Mouse (Mus musculus) NIH3T3 (cell line): Measurements from ENCODE around the gene Hmga1b.
"Not testable (repeated sequence)": the region's sequence is repeated elsewhere in the genome, so short reads cannot be mapped to it uniquely, and the experiment has no call there.

Source experiments
- DNase-seq: peaks from one replicate; pipeline ENCODE4 v3.0.0-alpha.2; 2012; ENCODE audit warnings: low read depth

Gene Hmga1b

DNA sequence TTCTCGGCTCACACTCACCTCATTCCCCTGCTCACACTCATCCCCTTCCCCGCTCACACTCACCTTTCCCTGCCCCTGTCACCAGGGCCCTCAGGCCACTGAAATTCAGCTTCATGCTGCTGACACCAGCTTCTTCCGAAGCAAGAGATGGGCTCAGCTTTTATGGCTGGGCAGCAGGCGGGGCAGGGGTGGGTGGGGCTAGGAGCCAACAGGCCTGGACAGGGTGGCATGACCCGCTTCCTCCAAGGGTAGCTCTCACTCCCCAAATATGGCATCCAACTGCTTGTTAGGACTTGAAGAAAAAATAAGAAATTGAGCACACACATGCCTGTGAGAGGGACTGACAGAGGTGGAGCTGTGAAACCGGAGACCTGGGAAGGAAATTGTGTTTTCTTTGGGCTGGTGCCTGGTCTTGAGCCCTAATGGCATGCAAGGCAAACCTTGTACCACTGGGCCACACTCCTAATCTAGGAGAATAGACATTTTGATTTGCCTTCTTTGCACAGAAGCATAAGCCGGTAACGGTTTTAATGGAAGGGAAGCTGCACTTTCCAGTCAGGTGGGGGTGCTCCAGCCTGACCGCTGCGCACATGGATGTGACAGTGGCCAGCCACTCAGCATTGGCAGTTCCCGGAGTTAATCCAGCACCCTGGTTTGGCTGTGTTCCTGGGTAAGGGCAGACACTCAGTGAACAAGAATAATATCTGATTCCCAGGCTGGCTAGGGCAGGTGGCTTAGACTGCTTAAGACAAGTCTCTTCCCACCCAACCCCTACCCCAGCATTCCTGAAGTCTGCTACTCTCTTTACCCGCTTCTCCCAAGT lies 30.5 kb upstream of the Hmga1b start, which contains the start of gene Cbr2:
TSS of gene Cbr2 (minus strand) at position 257 of the 823 bp plus-strand sequence.
- peak; percentile 83 for DNase-seq

DNA sequence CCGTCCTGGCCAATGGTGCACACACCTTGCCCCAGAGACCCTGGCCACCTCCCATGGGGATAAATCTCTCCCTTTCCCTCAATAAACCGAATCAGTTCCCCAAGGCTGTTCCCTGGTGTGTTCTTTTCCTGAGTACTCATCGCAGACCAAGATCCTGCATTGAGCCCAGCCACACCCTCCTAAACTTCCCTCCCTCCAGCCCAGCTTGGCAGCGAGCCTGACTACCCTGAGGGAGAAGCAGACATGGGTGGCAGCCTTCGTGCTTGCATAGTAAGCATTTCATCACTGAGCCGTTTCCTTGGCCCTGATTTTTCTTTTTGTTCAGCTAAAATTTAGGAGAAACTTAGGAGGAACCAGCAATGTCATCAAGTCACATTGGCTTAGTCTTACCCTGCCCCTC lies 29.1 kb upstream of the Hmga1b start:
- DNase-seq: peak; percentile 90

GRCm38 (mm10) chr11:120736424-120736823 lies 26.2 kb upstream of the Hmga1b start:
- no peak for DNase-seq

GRCm38 (mm10) chr11:120740981-120741380 lies 21.6 kb upstream of the Hmga1b start:
- no peak for DNase-seq

DNA sequence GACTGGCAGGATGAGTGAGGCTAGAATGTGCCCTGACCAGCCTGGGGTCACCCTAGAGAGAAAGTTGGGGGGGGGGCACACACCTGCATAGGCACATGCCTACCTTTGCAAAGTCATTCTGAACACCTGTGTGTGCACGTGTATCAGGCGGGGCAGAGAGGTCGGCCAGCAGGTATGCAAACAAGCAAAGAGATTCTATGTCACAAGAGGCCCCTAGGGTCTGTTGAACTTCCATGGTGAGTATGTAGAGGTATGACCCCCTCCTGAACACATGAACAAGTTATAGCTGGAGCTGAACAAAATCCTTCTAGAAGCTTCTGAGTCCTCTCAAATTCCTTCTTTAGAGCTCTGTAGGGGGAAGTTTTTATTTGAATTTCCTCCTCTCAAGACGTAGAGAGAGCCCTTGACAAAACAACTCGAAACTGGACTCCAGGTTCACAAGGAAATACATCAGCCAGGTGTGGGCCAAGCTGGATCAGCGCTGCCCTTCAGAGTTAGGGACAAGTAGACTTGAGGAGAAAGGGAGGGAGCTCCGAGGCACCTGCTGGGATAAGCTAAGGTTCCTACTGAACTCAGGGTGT lies 18.4 kb upstream of the Hmga1b start:
- no peak for DNase-seq

DNA sequence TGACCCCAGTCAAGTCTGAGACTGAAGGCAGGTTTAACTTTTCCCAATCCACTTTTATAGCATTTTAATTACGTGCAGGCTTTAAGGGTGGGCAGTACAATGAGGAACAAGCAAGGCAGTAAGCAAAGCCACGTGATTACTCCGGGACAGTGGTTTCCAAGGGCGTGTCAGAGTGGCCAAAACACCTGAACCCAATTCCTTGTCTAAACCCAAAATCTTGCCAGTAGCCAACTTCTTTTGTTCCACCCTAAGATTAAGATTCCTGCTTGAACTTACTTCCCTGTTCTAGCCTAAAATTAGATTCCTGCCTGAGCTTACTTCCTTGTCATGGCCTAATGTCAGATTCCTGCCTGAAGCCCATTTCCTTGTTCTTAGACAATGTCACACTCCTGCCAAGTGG lies 14.6 kb upstream of the Hmga1b start:
- no peak for DNase-seq

GRCm38 (mm10) chr11:120749430-120749829 lies 13.2 kb upstream of the Hmga1b start:
- DNase-seq: peak; percentile 45

GRCm38 (mm10) chr11:120751606-120752005 lies 11.0 kb upstream of the Hmga1b start:
- no peak for DNase-seq

GRCm38 (mm10) chr11:120760236-120760635 lies 2.4 kb upstream of the Hmga1b start:
- no peak for DNase-seq

DNA sequence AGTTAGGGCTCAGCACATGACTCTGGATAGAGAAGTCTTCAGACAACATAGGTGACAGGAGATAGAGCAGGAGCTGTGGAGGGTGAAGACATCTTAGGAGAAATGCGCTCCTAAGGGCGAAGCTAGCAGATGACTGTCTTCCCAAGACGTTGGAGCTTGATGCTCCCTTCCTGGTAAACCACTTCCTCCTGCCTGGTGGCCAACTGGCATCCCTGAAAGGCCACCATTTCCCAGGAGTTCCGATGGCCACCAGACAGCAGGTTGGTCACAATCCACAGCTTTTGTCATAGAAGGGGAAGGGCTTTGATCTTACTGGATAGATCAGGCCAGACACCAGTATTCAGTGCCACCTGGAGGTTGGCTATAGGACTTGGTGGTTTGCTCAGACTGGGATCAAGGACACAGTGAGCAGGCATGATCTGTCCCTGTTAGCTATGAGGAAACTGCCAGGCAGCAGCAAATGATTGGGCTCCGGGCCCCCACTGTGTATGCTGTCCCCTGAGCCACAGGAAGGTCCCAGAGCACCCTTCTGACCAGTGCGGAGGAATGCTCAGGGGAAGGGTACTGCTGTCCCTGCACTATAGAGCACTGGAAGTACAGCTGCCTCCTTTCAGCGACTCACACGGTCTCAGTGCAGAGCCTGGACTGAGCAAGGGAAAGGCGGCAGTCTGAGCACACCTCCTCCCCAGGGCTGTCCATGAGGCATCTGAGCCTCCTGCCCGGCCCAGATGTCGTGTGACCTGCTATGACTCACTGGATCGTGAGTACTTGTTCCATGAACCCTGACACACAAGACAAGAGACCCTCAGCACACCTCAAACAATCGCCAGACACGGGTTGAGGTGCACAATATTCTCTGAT lies 553 bp upstream of the Hmga1b start:
- DNase-seq: peak; percentile 52

DNA sequence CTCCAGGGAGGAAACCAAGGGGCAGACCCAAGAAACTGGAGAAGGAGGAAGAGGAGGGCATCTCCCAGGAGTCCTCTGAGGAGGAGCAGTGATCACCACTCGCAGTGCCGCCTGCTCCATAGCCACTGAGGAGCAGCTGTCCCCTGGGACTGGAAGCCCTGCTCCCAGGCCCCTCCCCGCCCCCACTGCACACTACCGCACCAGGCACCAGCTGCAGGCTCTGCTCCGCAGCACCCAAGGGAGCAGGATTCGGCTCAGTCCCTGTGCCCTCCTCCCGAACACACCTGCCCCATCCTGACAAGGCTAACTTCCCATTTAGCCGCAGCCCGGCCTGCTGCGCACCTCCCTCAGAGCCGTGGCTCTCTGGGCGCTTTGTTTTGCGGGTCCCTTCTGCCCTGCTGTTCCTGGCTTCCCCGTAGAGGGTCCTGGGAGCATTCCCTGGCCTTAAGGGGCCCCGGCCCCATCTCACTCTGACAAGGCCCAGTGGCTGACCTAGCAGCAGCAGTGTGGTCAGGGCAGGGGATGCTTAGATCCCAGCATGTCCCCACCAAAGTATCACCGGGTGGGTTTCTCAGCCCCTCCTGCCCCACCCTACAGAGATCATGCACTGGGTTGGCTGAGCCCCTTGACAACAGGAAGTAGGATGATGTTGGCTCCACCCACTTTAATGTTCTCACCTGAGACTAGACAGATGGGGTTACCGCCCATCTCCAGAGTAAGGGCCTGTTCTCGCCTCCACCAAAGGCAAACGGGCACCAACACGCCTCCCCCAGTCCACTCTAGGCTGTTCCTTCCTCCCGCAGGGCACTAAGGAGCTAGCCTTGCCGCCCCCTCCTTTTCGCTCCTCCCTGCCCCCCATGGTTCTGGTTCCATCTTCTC lies 766 bp downstream of the Hmga1b start:
- DNase-seq: not testable (repeated sequence)

GRCm38 (mm10) chr11:120767023-120767422 lies 4.4 kb downstream of the Hmga1b start:
- DNase-seq: not testable (repeated sequence)

DNA sequence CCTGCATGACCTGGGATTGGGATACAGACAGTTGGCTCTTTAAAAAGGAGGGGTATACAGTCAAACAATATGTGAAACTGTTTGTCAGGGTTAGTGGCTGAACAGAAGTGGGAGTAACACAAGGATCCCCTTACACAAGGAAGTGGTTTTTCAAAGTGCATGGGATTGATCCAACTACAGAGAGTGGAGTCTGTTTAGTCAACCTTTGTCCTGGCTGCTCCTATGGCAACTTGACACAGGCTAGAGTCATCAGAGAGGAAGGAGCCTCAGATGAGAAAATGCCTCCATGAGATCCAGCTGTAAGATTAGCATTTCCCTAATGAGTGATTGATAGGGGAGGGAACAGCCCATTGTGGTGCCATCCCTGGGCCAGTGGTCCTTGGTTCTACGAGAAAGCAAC lies 5.6 kb downstream of the Hmga1b start:
- no peak for DNase-seq

GRCm38 (mm10) chr11:120772749-120773148 lies 10.2 kb downstream of the Hmga1b start:
- no peak for DNase-seq

DNA sequence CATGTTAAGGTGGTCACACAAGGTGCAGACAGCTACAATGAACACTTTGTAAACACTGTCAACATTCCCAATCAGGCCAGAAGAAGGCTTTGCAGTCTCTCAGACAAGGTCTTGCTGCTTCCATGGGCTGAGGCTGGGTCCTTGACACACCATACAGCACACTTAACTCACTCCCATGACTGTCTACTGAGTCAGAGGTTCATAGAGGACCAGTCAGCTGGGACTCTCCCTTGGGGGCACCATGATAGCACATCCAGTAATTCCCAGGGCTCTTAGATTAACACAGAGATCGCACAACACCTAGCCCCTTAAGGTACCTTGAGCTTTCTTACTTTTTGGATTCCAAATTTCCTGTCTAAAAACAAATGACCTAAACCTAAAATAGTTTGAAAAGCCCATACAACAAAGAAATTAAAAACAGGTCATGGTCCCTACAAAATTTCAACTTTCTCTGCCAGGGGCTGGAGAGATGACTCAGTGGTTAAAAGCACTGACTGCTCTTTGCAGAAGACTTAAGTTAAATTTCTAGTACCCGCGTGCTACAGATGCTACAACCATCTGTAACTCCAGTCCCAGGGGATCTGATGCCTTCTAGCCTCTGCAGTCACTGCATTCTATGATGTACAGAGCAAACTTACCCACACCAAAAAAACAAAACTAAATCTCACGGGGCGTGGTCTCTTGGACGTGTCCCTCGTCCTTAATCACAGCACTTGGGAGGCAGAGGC lies 11.0 kb downstream of the Hmga1b start:
- DNase-seq: peak; percentile 53

DNA sequence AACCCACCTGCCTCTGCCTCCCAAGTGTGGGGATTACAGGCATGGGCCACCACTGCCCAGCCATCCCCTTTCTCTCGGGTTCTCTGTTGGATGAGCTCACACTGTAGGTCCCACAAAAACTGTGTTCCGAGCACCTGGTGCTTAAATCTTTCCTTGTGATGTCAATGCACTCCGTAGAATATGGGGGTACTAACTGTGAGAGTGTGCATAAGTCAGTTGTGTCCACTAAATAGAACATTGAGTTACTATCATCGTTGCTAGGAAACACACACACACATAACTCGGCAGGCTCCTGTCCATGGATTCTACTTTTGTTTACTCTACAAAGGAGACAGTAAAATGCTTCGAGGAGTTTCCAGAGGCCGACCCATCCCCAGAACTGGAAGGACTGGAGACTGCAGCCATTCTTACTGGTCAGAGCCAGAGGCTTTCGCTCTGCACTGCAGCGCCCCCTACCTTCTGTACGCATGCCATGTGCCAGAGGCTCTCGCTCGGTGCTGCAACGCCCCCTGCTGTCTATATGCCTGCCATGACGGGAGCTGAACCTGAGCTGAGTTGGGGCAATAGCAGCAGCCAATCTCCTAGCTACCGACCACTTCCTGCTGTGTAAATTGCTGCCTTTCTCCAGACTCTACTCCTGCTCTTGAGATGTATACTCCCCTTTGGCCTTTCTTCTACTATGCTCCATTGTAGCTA lies 13.3 kb downstream of the Hmga1b start:
- DNase-seq: peak; percentile 97

GRCm38 (mm10) chr11:120777123-120777522 lies 14.5 kb downstream of the Hmga1b start:
- no peak for DNase-seq

DNA sequence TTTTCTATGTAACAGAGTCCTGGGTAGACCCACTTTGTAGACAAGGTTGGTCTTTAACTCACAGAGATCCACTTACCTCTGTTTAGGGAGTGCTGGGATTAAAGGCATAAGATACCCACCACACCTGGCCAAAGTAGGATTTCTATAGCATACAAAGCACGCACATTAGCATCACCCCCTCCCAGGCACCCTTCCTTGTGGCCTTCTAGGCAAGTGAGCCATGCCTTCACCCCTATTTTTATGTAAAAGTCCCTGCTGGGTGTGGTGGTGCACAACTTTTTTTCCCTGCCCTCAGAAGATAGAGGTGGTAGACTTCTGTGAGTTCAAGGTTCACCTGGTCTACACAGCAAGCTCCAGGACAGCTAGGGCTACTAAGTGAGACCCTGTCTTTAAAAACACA lies 17.3 kb downstream of the Hmga1b start:
- DNase-seq: no peak

DNA sequence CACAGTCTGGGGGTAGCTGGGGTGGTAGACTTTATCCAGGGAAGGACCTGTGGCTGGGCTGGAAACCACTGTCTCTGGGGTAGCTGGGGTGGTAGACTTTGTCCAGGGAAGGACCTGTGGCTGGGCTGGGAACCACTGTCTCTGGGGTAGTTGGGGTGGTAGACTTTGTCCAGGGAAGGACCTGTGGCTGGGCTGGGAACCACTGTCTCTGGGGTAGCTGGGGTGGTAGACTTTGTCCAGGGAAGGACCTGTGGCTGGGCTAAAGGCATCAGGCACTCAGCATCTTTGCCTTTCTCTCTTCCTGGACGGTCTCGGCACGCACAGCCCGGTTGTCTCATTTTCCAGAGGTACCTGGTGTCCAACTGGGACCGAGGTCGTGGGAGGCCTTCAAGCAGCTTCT lies 18.8 kb downstream of the Hmga1b start:
- not testable (repeated sequence) for DNase-seq

DNA sequence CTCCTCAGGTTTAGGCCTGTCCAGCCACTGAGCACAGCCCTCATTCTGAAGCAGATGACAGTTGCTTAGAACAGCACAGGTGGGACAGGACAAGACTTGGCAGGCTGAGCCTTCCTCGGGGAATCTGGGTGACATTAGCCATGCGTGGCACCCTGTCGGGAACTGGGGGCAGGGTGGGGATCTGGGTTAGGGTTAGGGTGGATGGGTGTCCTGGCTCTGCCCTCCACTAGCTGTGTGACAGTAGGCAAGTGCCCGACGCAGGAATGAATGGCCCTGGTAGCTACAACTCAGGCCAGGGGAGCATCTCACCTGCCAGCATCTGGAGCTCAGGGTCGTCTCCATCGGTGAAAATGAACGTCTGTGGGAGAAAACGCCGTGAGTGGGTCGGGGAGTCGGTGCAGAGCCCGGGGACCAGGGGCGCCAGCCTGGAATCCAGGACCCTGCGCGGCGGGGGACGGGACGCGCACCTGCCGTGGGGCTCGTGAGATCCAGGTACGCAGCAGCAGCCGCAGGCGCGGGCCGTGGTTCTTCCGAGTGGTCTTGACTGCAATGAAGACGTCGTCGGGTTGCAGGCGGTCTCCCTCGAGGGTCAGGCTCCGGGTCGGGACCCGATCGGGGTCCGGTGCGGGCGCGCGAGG lies 21.0 kb downstream of the Hmga1b start:
- no peak for DNase-seq
